ENCODE assay signal across 15 mouse cellular contexts in genomic region chr5:27433584-27433983, GRCm38 (mm10).
"Had no signal": no experiment of that assay in that cellular context is flagged by ENCODE, and none has a peak within 500 bp of the region (broad histone marks: within the 10 kb centered on the region; RNA-seq: fewer than 3 reads in every experiment).

No protein-coding gene starts in this region.

- H3K4me1 ChIP-seq: midbrain, embryonic 10.5 days; midbrain, embryonic 12.5 days; neural tube, embryonic 12.5 days; stomach, embryonic 15.5 days had no signal

- H3K27me3 ChIP-seq: midbrain, embryonic 12.5 days; neural tube, embryonic 12.5 days; stomach, embryonic 15.5 days had no signal

- H3K36me3 ChIP-seq: midbrain, embryonic 10.5 days; midbrain, embryonic 12.5 days; neural tube, embryonic 12.5 days; stomach, embryonic 15.5 days had no signal

- H3K4me2 ChIP-seq: lung, embryonic 14.5 days; midbrain, embryonic 12.5 days; neural tube, embryonic 12.5 days; stomach, embryonic 15.5 days had no signal

- H3K9me3 ChIP-seq: midbrain, embryonic 10.5 days; midbrain, embryonic 12.5 days; neural tube, embryonic 12.5 days; stomach, embryonic 15.5 days had no signal

- H3K27ac ChIP-seq: midbrain, embryonic 10.5 days; midbrain, embryonic 12.5 days; neural tube, embryonic 12.5 days; stomach, embryonic 15.5 days; stomach, postnatal 0 days had no signal

- H3K4me3 ChIP-seq: midbrain, embryonic 10.5 days; midbrain, embryonic 12.5 days; neural tube, embryonic 12.5 days; stomach, embryonic 15.5 days had no signal

- DNase-seq: lung, adult 18-20 months; lung, embryonic 14.5 days; lung, postnatal 10 days; lung, postnatal 4 days; midbrain, embryonic 14.5 days; right cerebral cortex, postnatal 14 days; thymus, adult 2 months; thymus, postnatal 14 days; thymus, postnatal 36 days had no signal

- ATAC-seq: midbrain, embryonic 16.5 days had no signal

- H3K9ac ChIP-seq: lung, embryonic 14.5 days; midbrain, embryonic 12.5 days; neural tube, embryonic 12.5 days; stomach, embryonic 15.5 days had no signal
